10 mouse cellular contexts compared by ENCODE assay signal in genomic region chr17:23570017-23570416, GRCm38 (mm10). TPM values are rescaled to one million over a fixed set of nuclear protein-coding genes. Genes with fewer than 3 reads are reported as not detected.
DNase-seq lines count a peak whose midpoint lies in the region; ATAC-seq and TF ChIP-seq lines count a peak whose summit lies in the region.
"Had no signal": no experiment of that assay in that cellular context is flagged by ENCODE, and none has a peak within 500 bp of the region (broad histone marks: within the 10 kb centered on the region; RNA-seq: fewer than 3 reads in every experiment).

No protein-coding gene starts in this region.

- H3K4me3 ChIP-seq in liver, embryonic 13.5 days (replicated peaks) = no peak overlapping the region
- no peak overlapping the region for H3K4me3 ChIP-seq in liver, embryonic 11.5 days (ENCODE audit: low read depth, low read length)
- no peak overlapping the region for H3K4me3 ChIP-seq in kidney, postnatal 0 days (replicated peaks; ENCODE audit: low read depth, low read length)
- H3K4me3 ChIP-seq: hindbrain, embryonic 15.5 days; neural tube, embryonic 13.5 days had no signal

- H3K4me1 ChIP-seq in liver, embryonic 13.5 days (replicated peaks) = peaks cover 9% of the 10 kb centered on the region
- peaks cover 3% of the 10 kb centered on the region for H3K4me1 ChIP-seq in liver, embryonic 11.5 days (replicated peaks; ENCODE audit: control insufficient read depth, insufficient read depth, low read length)
- H3K4me1 ChIP-seq in kidney, postnatal 0 days (replicated peaks; ENCODE audit: insufficient read depth, low read length) = no peaks in the 10 kb centered on the region

- H3K4me2 ChIP-seq in liver, embryonic 13.5 days = no peak overlapping the region
- no peak overlapping the region for H3K4me2 ChIP-seq in liver, embryonic 11.5 days
- no peak overlapping the region for H3K4me2 ChIP-seq in kidney, postnatal 0 days (ENCODE audit: low read length)
- H3K4me2 ChIP-seq: hindbrain, embryonic 15.5 days; neural tube, embryonic 13.5 days had no signal

- H3K36me3 ChIP-seq in liver, embryonic 13.5 days = 0 out of 2 replicates have a peak, but pooled peaks cover 3% of the 10 kb centered on the region
- H3K36me3 ChIP-seq in liver, embryonic 11.5 days (ENCODE audit: control insufficient read depth, insufficient read depth, low read length) = 0 out of 2 replicates have a peak, but pooled peaks cover 2% of the 10 kb centered on the region
- H3K36me3 ChIP-seq in kidney, postnatal 0 days (ENCODE audit: insufficient read depth, low read length) = 0 out of 2 replicates have a peak, but pooled peaks cover 5% of the 10 kb centered on the region

- TF ChIP-seq CTCF in kidney, postnatal 0 days (IDR thresholded peaks at IDR 0.05; ENCODE audit: low read depth) = peak; percentile 76

- peak; percentile 39 to 40 for DNase-seq in cerebellum, adult 18-20 months
- no peak for DNase-seq in cerebellum, adult 9-11 months
- no peak for DNase-seq in liver, embryonic 13.5 days
- no peak for DNase-seq in liver, embryonic 11.5 days (ENCODE audit: low spot score)
- DNase-seq in cerebellum, postnatal 36 days = peak; percentile 29 to 40
- peak; percentile 76 for DNase-seq in kidney, postnatal 0 days (ENCODE audit: low spot score)
- peak; percentile 53 for DNase-seq in retina, embryonic 14.5 days (ENCODE audit: low spot score)

- 30% methylated on average over 6 of the region's 6 CpGs for whole genome bisulfite sequencing in liver, embryonic 13.5 days (ENCODE audit: insufficient replicate concordance)
- 44% methylated on average over 6 of the region's 6 CpGs for WGBS in liver, embryonic 11.5 days
- 34% methylated on average over 6 of the region's 6 CpGs for WGBS in kidney, postnatal 0 days

- no peaks in the 10 kb centered on the region for H3K27me3 ChIP-seq in liver, embryonic 13.5 days
- no peaks in the 10 kb centered on the region for H3K27me3 ChIP-seq in liver, embryonic 11.5 days (replicated peaks; ENCODE audit: control insufficient read depth, insufficient read depth, low read length)
- no peaks in the 10 kb centered on the region for H3K27me3 ChIP-seq in kidney, postnatal 0 days (ENCODE audit: insufficient read depth, low read length)
- H3K27me3 ChIP-seq: hindbrain, embryonic 15.5 days; neural tube, embryonic 13.5 days had no signal

- no peak overlapping the region for H3K9ac ChIP-seq in liver, embryonic 13.5 days
- H3K9ac ChIP-seq in liver, embryonic 11.5 days (ENCODE audit: low read depth, low read length) = no peak overlapping the region
- H3K9ac ChIP-seq in kidney, postnatal 0 days (ENCODE audit: low read depth, low read length) = no peak overlapping the region
- H3K9ac ChIP-seq: hindbrain, embryonic 15.5 days; neural tube, embryonic 13.5 days had no signal

- no peak overlapping the region for H3K27ac ChIP-seq in liver, embryonic 13.5 days
- H3K27ac ChIP-seq in liver, embryonic 11.5 days (ENCODE audit: low read depth, low read length) = no peak overlapping the region
- H3K27ac ChIP-seq in kidney, postnatal 0 days = no peak overlapping the region
- H3K27ac ChIP-seq: hindbrain, embryonic 15.5 days; neural tube, embryonic 13.5 days had no signal

- no peaks in the 10 kb centered on the region for H3K9me3 ChIP-seq in liver, embryonic 13.5 days (replicated peaks)
- no peaks in the 10 kb centered on the region for H3K9me3 ChIP-seq in liver, embryonic 11.5 days (ENCODE audit: control insufficient read depth, low read length)
- no peaks in the 10 kb centered on the region for H3K9me3 ChIP-seq in kidney, postnatal 0 days (replicated peaks; ENCODE audit: low read length)
- H3K9me3 ChIP-seq: hindbrain, embryonic 15.5 days; neural tube, embryonic 13.5 days had no signal

- ATAC-seq in liver, embryonic 13.5 days (ENCODE audit: low read depth) = 0 out of 2 replicates have a peak, but pooled peaks have one; percentile 39
- ATAC-seq in liver, embryonic 11.5 days (replicated peaks; ENCODE audit: low FRiP score) = no peak
- no peak for ATAC-seq in kidney, postnatal 0 days (replicated peaks; ENCODE audit: low FRiP score, low read depth)
- ATAC-seq in frontal cortex, adult (ENCODE audit: low TSS enrichment) = no peak

RNA-seq across cellular contexts. Expression of gene Zfp213, which starts 6.0 kb away (rescaled TPM):
- 5.5 and 6.5 TPM in 2 replicates for polyA plus RNA-seq in liver, embryonic 13.5 days (2015; fragmentation: Nextera tagmentation; extraction: Ambion mirVana)
- 14.3 and 14.8 TPM in 2 replicates for polyA plus RNA-seq in liver, embryonic 11.5 days (2014; fragmentation: Nextera tagmentation; extraction: Ambion mirVana)
- polyA plus RNA-seq in kidney, postnatal 0 days (2015; fragmentation: Nextera tagmentation; extraction: Ambion mirVana) = 16.8 and 19.1 TPM in 2 replicates

RNA-seq across cellular contexts. Expression of gene Zfp13, which starts 29.3 kb away (rescaled TPM):
- polyA plus RNA-seq in liver, embryonic 13.5 days (2015; fragmentation: Nextera tagmentation; extraction: Ambion mirVana) = 1.2 and 1.6 TPM in 2 replicates
- 5.6 and 6.3 TPM in 2 replicates for polyA plus RNA-seq in liver, embryonic 11.5 days (2014; fragmentation: Nextera tagmentation; extraction: Ambion mirVana)
- polyA plus RNA-seq in kidney, postnatal 0 days (2015; fragmentation: Nextera tagmentation; extraction: Ambion mirVana) = 12.6 and 14.3 TPM in 2 replicates

RNA-seq across cellular contexts. Expression of gene Zscan10, which starts 30.6 kb away (rescaled TPM):
- polyA plus RNA-seq in liver, embryonic 13.5 days (2015; fragmentation: Nextera tagmentation; extraction: Ambion mirVana) = not detected in 2 replicates
- polyA plus RNA-seq in liver, embryonic 11.5 days (2014; fragmentation: Nextera tagmentation; extraction: Ambion mirVana) = 0.12 and 0.25 TPM in 2 replicates
- polyA plus RNA-seq in kidney, postnatal 0 days (2015; fragmentation: Nextera tagmentation; extraction: Ambion mirVana) = not detected in 2 replicates
- polyA plus RNA-seq: neural tube, embryonic 13.5 days had no signal

Comparison
In these comparisons a context has a peak if more than half of its experiments do, and no peak if none do; other contexts are left out.
1. DNase-seq: peak in cerebellum, adult 18-20 months (2 of 2), cerebellum, postnatal 36 days (2 of 2), kidney, postnatal 0 days (single experiment) and retina, embryonic 14.5 days (single experiment); none in cerebellum, adult 9-11 months (single experiment), liver, embryonic 13.5 days (single experiment) and liver, embryonic 11.5 days (single experiment).